Mouse (Mus musculus) forebrain, embryonic 11.5 days (tissue): ENCODE results near the gene Cdca5. TPM values are rescaled to one million over a fixed set of nuclear protein-coding genes. Genes with fewer than 3 reads are reported as not detected.
"Not testable (repeated sequence)": the region's sequence is repeated elsewhere in the genome, so short reads cannot be mapped to it uniquely, and the experiment has no call there.

ENCODE experiments used
- ATAC-seq: fragments of 200-750 bp; cut with Nextera tagmentation; replicated peaks from 2 replicates; pipeline ENCODE4 v1.8.0; 2017; ENCODE audit warnings: moderate TSS enrichment; ENCODE audit not compliant: low FRiP score
- DNase-seq: peaks from one replicate; pipeline ENCODE4 v3.0.0-alpha.2; 2017; ENCODE audit warnings: low spot score
- H3K27ac ChIP-seq: fragments of 300-500 bp; sonication (generic); 2 replicates; pipeline ENCODE4 v1.5.1; 2014; ENCODE audit warnings: low read depth, low read length
- H3K27me3 ChIP-seq: fragments of 300-500 bp; sonication (generic); 2 replicates; pipeline ENCODE4 v1.6.1; 2014; ENCODE audit warnings: mild to moderate bottlenecking, low read length, mixed read lengths; ENCODE audit not compliant: control insufficient read depth, insufficient read depth
- H3K36me3 ChIP-seq: fragments of 300-500 bp; sonication (generic); 2 replicates; pipeline ENCODE4 v1.6.1; 2014; ENCODE audit warnings: mild to moderate bottlenecking, low read length, moderate library complexity, mixed read lengths; ENCODE audit not compliant: control insufficient read depth, insufficient read depth
- H3K4me1 ChIP-seq: fragments of 300-500 bp; sonication (generic); replicated peaks from 2 replicates; pipeline ENCODE4 v1.6.1; 2014; ENCODE audit warnings: low read length, mixed read lengths; ENCODE audit not compliant: control insufficient read depth, insufficient read depth
- H3K4me2 ChIP-seq: fragments of 300-500 bp; sonication (generic); 2 replicates; pipeline ENCODE4 v1.6.1; 2014; ENCODE audit warnings: low read depth, mild to moderate bottlenecking, low read length, moderate library complexity, mixed read lengths; ENCODE audit not compliant: severe bottlenecking
- H3K4me3 ChIP-seq: fragments of 300-500 bp; sonication (generic); 2 replicates; pipeline ENCODE4 v1.5.1; 2014; ENCODE audit warnings: low read depth, low read length
- H3K9ac ChIP-seq: fragments of 300-500 bp; sonication (generic); 2 replicates; pipeline ENCODE4 v1.6.1; 2014; ENCODE audit warnings: low read length
- H3K9me3 ChIP-seq: fragments of 300-500 bp; sonication (generic); 2 replicates; pipeline ENCODE4 v1.6.1; 2016; ENCODE audit warnings: low read length, mixed read lengths; ENCODE audit not compliant: control insufficient read depth
- WGBS: fragments of 180-500 bp; shearing (Covaris S2); extraction: QIAGEN DNeasy Blood & Tissue Kit; methylation state at CpG from one replicate; pipeline ENCODE4 v1.1.7; 2014; 5-methylcytosine and 5-hydroxymethylcytosine counted together
- polyA plus RNA-seq: library from polyadenylated mRNA; unstranded; fragments of >200 nt; fragmentation: Nextera tagmentation; extraction: Ambion mirVana; gene quantifications from 2 replicates; pipeline ENCODE4 v1.2.1, GENCODE M21; 2014

The Cdca5 gene
- polyA plus RNA-seq, 1 experiment from 2014 or later: 75.5 TPM

GRCm38 (mm10) chr19:6126289-6126688 lies 41.5 kb downstream of the Cdca5 start:
- H3K27me3 ChIP-seq: no peaks in the 10 kb centered on the region
- H3K4me2 ChIP-seq: no peak overlapping the region
- H3K27ac ChIP-seq: no peak overlapping the region
- no peaks in the 10 kb centered on the region; the same call in 1 of the 2 replicates for H3K4me1 ChIP-seq
- ATAC-seq: no peak
- no peak overlapping the region for H3K4me3 ChIP-seq
- H3K9me3 ChIP-seq: no peaks in the 10 kb centered on the region
- H3K9ac ChIP-seq: no peak overlapping the region
- 25% methylated on average over 4 of the region's 4 CpGs for WGBS
- no peaks in the 10 kb centered on the region for H3K36me3 ChIP-seq
- peak; percentile 61 for DNase-seq

DNA sequence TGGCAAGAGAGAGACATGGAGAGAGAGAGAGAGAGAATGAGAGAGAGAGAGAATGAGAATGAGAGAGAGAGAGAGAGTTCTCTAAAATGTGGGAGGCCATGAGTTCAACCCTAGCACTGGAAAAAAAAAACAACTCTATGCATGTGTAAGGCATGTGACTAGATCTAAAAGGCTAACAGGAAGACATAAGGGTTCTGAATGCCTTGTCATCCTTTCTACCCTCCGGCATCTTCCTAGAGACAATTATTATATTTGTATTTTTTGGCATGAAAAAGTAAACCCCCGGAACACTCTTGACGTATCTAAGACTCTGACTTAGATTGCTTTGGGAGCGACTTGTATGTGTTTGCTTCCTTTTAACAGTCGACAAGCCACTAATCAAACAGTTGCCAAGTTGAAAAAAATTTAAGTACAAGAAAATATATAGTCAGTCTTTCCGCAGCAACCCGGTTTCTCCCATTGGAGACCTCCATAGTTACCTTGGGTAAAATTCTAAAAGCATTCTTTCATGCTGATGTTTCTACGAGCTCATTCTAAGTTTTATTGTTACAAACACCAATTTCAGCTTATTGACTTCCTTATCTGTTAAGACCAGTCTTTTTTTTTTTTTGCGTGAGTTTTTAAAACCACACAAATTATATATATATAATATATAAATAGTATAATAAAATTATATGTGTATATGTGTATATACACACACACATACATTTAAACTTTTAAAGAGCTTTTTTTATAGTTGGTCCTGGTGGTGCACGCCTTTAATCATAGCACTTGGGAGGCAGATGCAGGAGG lies 42.2 kb downstream of the Cdca5 start:
- no peaks in the 10 kb centered on the region for H3K27me3 ChIP-seq
- peak overlapping the region; percentile 59 for H3K4me2 ChIP-seq
- H3K4me1 ChIP-seq: no peaks in the 10 kb centered on the region; the same call in 1 of the 2 replicates
- WGBS: 76% methylated on average over 10 of the region's 10 CpGs
- no peak for DNase-seq
- peak overlapping the region; percentile 66 for H3K9ac ChIP-seq
- no peak for ATAC-seq
- H3K9me3 ChIP-seq: no peaks in the 10 kb centered on the region
- peak overlapping the region; percentile 47 for H3K4me3 ChIP-seq
- H3K27ac ChIP-seq: no peak overlapping the region
- no peaks in the 10 kb centered on the region for H3K36me3 ChIP-seq

GRCm38 (mm10) chr19:6127760-6128341 lies 43.1 kb downstream of the Cdca5 start, which contains the start of gene Snx15:
Snx15 (minus strand) TSS chr19:6128304.
- Histone ChIP-seq H3K9me3 (no peaks in the 10 kb centered on the region), H3K27me3 (no peaks in the 10 kb centered on the region), H3K4me2 (peak within 1 kb of the TSS; percentile 59), H3K4me1 (no peaks in the 10 kb centered on the region; the same call in 1 of the 2 replicates), H3K36me3 (no peaks in the 10 kb centered on the region), H3K4me3 (peak within 1 kb of the TSS; percentile 47), H3K27ac (peak within 1 kb of the TSS; percentile 55; the same call in 1 of the 2 replicates), H3K9ac (peak within 1 kb of the TSS; percentile 66)
- peak; percentile 87 for ATAC-seq
- peak; percentile 92 for DNase-seq
- under 1% methylated on average over 32 of the region's 32 CpGs for WGBS

GRCm38 (mm10) chr19:6130414-6131128 lies 45.8 kb downstream of the Cdca5 start:
- ATAC-seq, H3K9me3 ChIP-seq: not testable (repeated sequence)

DNA sequence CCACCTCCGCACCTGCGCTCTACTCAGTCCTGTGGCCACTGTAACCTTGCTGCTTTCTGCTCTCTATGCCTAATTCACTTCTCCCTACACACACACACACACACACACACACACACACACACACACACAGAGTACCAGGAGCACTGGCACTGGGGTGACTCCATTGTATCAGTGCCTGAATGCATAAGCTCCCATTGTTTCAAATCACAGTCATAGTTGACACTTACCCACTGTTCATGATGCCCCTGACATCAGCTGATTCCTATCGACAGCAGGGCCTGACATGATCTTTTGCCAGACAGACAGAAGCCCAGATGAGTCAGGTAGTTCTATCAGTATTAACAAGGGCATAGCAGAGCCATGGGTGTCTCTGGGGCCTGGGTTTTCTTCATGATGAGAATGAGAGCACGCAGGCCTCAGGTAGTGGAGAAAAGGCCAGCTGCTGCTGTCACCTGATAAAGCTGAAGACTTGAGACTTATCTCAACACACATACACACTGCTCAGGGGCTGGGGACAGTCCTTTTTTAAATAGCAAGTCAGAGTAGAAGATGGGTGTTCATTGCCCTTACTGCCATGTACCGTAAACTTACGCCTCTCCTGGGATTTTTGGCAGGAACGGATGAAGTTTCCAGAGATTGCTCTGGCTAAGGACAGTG lies 47.5 kb downstream of the Cdca5 start:
- DNase-seq (no peak), ATAC-seq (no peak)
- Histone ChIP-seq H3K27ac (no peak overlapping the region), H3K4me3 (no peak overlapping the region), H3K4me1 (no peaks in the 10 kb centered on the region), H3K4me2 (no peak overlapping the region), H3K36me3 (no peaks in the 10 kb centered on the region), H3K9ac (no peak overlapping the region), H3K27me3 (no peaks in the 10 kb centered on the region), H3K9me3 (no peaks in the 10 kb centered on the region)
- 89% methylated on average over 7 of the region's 7 CpGs for WGBS

More at GRCm38 (mm10) chr19:6130414-6131128, 45.8 kb downstream of the Cdca5 start:
- 79% methylated on average over 7 of the region's 7 CpGs for WGBS
- H3K4me3 ChIP-seq, H3K27me3 ChIP-seq, H3K27ac ChIP-seq, H3K9ac ChIP-seq, H3K36me3 ChIP-seq, H3K4me1 ChIP-seq, H3K4me2 ChIP-seq, DNase-seq: not testable (repeated sequence)

DNA sequence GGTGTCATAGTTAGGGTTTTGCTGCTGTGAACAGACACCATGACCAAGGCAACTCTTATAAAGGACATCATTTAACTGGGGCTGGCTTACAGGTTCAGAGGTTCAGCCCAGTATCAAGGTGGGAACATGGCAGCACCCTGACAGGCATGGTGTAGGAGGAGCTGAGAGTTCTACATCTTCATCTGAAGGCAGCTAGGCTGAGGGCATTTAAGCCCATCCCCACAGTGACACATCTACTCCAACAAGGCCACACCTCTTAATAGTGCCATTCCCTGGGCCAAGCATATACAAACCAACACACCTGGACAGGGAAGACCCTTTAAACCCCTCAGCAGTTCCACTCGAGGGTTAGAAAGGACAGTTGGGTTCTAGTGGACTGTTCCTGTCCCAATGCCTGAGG lies 48.4 kb downstream of the Cdca5 start:
- not testable (repeated sequence) for H3K4me2 ChIP-seq
- WGBS: 63% methylated on average over 1 of the region's 1 CpGs

GRCm38 (mm10) chr19:6136397-6136796 lies 51.6 kb downstream of the Cdca5 start:
- Histone ChIP-seq H3K4me3 (no peak overlapping the region), H3K9ac (no peak overlapping the region), H3K27ac (no peak overlapping the region), H3K36me3 (no peaks in the 10 kb centered on the region), H3K27me3 (no peaks in the 10 kb centered on the region), H3K4me1 (0 out of 2 replicates have a peak, but pooled peaks cover 6% of the 10 kb centered on the region), H3K9me3 (no peaks in the 10 kb centered on the region), H3K4me2 (no peak overlapping the region)
- DNase-seq (no peak), ATAC-seq (no peak)
- 87% methylated on average over 3 of the region's 3 CpGs for WGBS

More for the DNA sequence above, 48.4 kb downstream of the Cdca5 start:
- not testable (repeated sequence) for H3K9ac ChIP-seq, H3K4me3 ChIP-seq, ATAC-seq, DNase-seq, H3K4me1 ChIP-seq, H3K27me3 ChIP-seq, H3K9me3 ChIP-seq, H3K36me3 ChIP-seq, H3K27ac ChIP-seq

- ATAC-seq (no peak), DNase-seq (no peak)
- Histone ChIP-seq H3K36me3 (no peaks in the 10 kb centered on the region), H3K9ac (peak overlapping the region; percentile 83; the same call in 1 of the 2 replicates), H3K4me2 (peak overlapping the region; percentile 79), H3K9me3 (no peaks in the 10 kb centered on the region), H3K27ac (no peak overlapping the region; the same call in 1 of the 2 replicates), H3K4me3 (no peak overlapping the region), H3K27me3 (no peaks in the 10 kb centered on the region), H3K4me1 (0 out of 2 replicates have a peak, but pooled peaks cover 6% of the 10 kb centered on the region)
- 90% methylated on average over 6 of the region's 6 CpGs for WGBS
Observed at GRCm38 (mm10) chr19:6139701-6140100, 54.9 kb downstream of the Cdca5 start.
